Mouse (Mus musculus) heart, postnatal 10 days (tissue): ENCODE measurements around the gene Mesp2. TPM values are rescaled to one million over a fixed set of nuclear protein-coding genes. Genes with fewer than 3 reads are reported as not detected.
"Not testable (repeated sequence)": the region's sequence is repeated elsewhere in the genome, so short reads cannot be mapped to it uniquely, and the experiment has no call there.

ENCODE experiments used
- DNase-seq, 2 experiments: peaks; one replicate each; pipeline ENCODE4 v3.0.0; 2021
- intact Hi-C: fragments of 180-260 bp; cut with DNase I; formaldehyde crosslinking; loops from one replicate; pipeline ENCODE4 v1.15.1; 2025
- total RNA-seq, 2 experiments: library from RNA; stranded (reverse); gene quantifications; 2 replicates each; pipeline ENCODE4 v1.2.3; 2021

Mesp2 gene
- total RNA-seq, result under 1 TPM; 0.12 to 0.40 TPM

DNA sequence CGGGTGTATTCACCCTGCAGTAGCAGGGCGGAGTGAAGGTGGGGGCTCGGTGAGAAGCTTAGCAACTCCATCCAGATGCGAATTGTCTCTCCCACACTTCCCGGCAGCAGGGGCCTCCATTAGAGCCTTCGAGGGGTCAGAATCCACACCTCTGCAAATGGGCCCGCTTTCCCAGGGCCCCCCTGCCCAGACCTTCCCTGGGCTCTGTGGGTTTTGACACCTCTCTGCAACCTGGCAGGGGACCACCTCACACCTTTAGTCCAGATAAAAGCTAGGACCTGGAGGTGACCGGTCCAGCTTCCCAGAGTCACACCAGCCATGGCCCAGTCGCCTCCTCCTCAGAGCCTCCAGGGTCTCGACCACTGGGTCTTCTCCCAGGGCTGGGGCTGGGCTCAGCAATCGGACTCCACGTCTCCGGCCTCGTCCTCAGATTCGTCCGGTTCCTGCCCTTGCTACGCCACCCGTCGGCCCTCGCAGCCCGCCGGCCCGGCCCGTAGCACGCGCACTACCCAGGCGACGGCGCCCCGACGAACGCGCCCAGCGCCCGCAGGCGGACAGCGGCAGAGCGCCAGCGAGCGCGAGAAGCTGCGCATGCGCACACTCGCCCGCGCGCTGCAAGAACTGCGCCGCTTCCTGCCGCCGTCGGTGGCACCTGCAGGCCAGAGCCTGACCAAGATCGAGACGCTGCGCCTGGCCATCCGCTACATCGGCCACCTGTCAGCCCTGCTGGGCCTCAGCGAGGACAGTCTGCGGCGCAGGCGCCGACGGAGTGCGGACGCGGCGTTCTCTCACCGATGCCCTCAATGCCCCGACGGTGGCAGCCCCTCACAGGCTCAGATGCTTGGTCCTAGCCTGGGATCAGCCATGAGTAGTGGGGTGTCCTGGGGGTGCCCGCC is at the start of gene Mesp2:
Gene Mesp2, plus strand, starts transcription at position 117 of the 896 bp plus-strand sequence.
- intact Hi-C loops, result no loop called here
- peak; percentile 75 to 81 for DNase-seq

DNA sequence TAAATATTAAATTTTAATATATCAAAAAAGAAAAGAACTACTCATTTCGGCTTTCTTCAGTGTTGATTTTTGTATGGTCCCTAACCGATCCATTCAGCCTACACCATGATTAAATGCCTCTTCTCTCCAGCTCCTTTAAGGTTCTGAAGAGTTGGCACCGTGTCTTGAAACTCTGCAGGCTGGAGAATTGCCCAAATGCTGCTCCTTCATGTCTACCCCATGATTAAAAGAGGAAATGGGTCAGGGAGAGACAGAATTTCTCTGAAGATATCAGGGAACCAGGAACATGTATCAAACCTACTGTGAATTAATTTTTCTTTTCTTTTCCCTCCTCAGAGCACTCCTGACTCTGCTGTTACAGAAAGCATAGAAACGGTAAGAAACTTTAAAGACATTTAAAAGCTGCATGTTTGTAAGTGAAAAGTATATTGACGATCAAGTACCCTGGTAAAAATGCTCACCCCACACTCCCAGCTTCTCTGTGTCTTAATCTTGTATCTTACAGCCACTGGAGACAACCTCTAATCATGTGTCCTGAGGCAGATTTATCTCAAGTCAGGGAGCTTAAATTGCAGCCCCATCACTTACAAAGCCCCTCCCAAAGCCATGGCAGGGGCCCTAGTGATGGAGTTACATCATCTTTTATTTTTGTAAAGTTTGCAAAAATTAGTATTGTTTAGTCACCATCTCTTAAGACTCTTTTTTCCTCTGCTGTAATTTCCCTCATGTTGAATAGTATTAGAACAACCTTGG is 49.2 kb upstream of the Mesp2 start:
- intact Hi-C loops, result no loop called here

DNA sequence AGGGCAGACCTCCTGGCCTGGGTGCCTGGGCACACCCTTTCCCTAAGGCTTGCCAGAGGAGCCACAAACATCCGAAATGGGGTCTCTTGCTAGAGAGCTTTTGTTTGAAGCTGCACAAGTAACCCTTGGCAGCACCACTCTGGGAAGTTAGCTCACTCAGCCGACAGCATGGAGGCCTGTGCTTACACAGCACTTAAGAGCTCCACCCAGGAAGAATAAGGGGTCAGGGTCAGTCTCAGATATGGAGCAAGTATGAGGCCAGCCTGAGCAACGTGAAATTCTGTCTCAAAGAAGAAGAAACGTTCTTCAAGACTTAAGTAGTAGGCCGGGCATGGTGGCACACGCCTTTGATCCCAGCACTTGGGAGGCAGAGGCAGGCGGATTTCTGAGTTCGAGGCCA is 48.4 kb upstream of the Mesp2 start:
- DNase-seq, result no peak
- intact Hi-C loops, result no loop called here

More for the DNA sequence above, 49.2 kb upstream of the Mesp2 start:
- DNase-seq, result no peak

DNA sequence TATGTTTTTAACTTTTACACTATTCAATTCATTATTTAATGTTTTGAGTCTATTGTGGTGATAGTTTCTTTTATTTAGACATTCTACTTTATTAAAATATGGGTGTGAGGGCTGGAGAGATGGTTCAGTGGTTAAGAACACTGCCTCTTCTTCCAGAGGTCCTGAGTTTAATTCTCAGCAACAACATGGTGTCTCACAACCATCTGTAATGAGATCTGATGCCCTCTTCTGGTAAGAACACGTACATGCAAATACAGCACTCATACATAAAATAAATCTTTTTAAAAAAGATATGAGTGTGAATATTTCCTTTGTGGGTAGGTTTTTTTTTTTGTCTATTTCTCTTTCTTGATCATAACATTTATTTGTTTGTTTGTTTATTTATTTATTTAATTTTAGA is 44.5 kb upstream of the Mesp2 start:
- intact Hi-C loops, result no loop called here
- DNase-seq, result no peak

DNA sequence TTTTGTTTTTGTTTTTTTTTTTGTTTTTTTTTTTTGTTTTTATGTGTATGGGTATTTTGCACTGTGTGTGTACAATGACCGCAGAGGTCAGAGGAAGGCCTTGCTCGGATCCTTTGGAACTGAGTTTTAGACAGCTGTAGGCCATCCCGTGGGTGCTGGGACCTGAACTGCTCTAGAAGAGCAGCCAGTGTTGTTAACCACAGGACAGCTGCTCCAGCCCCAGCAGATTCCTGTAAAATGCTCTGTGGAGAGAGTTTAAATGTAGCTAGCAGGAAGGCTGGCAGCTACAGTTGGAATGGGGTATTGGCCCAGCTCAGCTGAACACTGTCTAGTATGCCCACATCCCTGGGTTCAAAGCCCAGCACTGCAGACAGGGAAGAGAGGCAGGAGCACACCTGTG is 40.9 kb upstream of the Mesp2 start:
- no peak for DNase-seq
- intact Hi-C loops, result no loop called here

DNA sequence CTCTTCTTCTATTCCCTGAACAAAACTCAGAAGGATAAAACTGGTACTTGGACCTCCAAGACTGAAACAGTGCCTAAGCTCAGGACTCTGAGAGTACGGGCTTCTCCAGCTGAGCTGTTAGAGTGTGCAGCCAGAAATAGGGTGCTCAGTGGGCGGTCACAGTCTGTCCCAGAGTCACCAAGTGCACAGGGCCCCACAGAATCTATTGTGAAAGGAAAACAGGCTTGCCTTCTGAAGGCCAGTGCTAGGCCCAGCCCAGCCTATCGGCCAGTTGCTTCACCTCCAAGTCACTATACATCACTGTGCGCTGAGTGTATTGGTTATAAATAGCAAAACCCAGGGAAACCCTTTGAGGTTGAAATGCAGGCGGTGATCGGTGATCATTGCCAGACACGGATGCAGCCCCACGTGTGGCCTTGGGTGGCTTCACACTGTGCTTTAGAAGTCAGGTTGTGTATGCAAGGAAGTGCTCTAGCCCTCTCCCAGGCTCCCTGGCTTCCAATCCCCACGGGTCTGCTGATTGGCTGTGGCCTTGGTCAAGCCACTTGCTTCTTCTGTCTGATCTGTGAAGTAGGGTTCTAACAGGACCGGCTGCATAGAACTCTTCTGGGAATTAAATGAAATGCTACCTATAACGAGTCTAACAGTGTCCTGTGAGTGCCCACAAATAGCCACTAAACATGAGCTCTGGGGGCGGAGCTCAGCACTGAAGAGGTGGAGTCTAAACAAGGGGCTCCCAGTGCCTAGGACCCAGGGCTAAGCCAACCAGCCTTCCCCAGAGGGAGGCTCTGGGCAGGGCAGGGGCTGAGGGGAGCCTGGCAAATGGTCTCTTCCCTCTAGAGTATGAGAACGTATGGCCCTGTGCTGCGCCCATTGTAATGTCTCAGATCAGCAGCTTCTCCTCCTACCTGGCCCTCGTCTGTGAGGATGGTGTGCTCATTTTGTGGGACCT is 38.7 kb upstream of the Mesp2 start:
- no peak for DNase-seq
- intact Hi-C loops, result no loop called here

DNA sequence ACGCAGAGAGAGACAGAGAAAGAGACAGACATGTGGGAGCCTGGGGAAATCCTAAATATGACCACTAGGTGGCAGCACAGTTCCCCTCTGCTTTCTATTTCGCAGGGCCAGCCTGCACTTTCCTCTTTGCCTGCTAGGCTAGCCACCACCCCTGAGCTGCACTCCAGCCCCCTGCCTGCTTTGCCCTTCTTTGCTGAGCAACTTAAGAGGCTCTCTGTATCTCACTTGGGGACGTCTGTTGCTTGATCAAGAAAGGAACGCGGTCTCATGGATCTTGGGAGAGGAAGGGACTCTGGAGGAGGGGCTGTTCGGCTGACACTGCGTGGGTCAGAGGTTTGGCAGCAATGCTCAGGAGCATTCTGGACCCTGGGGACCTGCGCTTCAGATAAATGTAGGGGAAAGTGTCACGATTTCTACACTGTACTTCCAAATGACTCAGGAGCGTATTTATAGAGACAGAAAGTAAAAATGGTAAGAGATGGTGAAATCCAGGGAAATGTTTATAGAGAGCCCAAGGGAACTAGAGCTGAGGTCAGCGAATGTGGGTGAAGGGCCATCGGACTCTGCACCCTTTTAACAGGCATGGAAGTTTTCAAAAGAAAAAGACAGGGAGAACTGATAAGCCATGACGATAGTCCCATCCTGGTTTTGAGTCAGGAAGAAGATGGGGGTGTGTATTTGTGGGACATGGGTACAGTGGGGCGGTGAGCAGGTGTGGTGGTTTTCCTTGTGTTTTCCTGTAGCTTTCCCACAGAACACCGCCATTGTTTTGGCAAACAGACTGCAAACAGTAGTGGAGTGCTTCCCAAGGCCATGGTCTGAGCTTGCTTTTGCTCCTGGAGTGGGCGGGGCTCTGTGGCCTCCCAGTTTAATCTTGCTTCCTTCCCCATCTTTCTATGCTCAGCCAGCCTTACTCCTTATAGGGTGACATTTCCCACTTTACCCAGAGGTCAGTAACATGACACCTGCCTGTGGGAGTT is 29.6 kb upstream of the Mesp2 start:
- intact Hi-C loops, result loop anchor here (5.0 kb wide), 1 partner anchor 169 kb away; no protein-coding TSS in a partner anchor

DNA sequence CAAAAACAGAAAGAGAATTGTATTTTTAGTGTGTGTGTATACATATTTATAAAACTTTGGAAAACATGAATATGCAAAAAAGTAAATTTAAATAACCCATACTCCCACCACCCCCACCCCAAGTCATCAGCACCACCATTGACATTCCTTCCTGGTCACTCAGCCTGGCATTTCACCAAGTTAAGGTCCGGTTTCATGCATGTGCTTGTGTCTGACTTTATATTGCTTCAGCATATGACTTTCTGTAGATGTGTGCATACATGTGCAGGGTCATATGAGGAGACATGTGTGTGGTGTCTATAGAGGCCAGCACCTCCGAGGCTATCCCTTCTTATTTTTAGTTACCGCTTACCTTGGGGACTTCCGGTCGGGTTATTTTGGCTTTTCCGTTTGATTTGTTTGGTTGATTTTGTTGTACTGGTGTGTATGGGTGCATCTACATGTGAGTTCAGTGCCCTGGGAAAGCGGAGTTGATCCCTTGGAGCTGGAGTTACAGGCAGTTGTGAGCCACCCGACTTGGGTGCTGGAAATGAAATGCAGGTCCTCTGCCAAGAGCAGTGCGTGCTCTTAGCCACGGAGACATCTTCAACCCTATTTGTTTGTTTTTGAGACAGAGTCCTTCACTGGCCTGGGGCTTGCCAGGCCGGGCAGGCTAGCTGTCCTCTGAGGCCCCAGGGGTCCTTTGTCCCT is 28.6 kb upstream of the Mesp2 start:
- intact Hi-C loops, result loop anchor here (5.0 kb wide), 1 partner anchor 170 kb away; no protein-coding TSS in a partner anchor
- DNase-seq, result no peak

More for the DNA sequence above, 29.6 kb upstream of the Mesp2 start:
- peak; percentile 86 to 88 for DNase-seq

DNA sequence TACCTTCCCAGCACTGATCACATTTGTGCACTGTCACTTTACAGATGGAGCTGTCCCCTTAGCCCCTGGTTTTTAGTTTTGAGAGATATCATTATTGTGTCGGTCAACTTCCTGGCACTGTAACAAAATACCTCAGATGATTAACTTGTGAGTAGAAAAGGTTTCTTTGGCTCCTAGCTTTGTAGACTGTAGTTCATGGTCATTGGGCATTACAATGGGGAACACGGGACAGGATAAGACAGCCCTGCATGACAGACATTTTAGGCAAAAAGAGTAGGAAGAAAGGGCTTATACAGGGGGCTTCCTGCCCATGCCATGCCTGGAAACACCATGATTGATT is 28.0 kb upstream of the Mesp2 start:
- no peak for DNase-seq
- intact Hi-C loops, result loop anchor here (5.0 kb wide), 1 partner anchor 170 kb away; no protein-coding TSS in a partner anchor

DNA sequence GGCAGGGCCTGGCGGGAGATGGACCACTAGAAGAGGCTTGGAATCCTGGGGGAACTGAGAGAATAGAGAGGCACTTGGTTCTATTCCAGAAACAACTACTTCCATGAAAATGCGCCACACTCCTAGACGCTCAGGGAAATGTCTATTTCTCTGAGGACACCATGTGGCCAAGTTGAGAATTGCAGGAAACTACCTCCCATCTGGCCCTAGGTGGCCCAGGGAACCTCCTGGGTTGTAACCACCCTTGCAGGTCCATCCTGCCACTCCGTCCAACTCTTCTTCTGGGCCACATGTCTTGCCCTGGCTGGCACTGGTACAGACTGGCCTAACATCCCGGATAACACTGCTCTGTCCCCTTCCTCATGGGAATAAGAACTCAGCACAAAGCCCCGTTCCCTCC is 24.2 kb upstream of the Mesp2 start:
- peak; percentile 78 to 88 for DNase-seq
- intact Hi-C loops, result no loop called here

DNA sequence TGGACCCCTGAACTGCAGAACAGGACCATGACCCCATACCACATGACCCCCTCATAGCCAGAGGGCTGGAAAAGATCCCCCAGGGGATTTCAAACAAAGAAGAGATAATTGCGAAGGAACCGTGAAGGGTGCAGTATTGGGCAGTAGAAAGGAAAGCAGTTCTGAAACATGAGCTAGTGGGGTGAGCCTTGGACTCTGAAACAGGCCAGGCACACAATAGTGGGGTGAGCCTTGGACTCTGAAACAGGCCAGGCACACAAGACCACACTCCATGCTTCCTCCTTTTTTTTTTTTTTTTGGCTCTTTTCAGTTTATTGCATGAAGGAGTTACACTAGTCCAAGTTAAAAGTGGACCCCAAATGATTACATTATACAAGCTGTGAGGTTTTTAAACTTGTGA is 20.7 kb upstream of the Mesp2 start:
- DNase-seq, intact Hi-C loops: not testable (repeated sequence)

DNA sequence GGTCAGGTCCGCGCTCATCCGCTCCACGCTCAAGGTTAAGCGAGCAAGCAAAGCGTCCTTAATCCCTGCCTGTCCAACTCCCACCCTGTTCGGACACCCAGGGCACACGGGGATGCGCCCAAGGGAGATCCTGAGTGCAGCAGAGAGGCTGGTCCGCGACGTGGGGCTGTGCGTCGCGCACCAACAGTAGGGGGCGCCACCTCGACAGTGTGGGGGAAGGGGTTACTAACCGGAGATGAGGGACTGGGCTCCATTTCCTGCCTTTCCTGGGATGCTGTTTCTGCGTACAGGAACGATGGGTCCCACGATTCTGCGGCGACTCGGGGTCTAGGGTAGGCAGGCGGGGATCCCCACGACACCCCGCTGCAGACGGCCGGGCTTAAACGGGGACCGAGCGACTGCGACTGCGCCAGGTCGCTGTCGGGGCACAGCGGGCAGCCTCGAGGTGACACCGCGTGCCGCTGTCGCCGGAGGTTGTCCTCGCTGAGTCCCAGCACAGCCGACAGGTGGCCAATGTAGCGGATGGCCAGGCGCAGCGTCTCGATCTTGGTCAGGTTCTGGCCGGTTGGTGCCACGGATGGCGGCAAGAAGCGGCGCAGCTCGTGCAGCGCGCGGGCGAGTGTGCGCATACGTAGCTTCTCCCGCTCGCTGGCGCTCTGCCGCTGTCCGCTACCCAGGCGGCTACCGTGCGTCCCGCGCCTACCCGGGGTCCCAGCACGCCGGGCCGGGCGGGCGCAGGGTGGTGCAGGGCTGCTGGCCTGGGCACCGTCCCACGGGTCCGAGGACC is 17.7 kb upstream of the Mesp2 start:
- peak; percentile 30 to 57 for DNase-seq
- intact Hi-C loops, result no loop called here

DNA sequence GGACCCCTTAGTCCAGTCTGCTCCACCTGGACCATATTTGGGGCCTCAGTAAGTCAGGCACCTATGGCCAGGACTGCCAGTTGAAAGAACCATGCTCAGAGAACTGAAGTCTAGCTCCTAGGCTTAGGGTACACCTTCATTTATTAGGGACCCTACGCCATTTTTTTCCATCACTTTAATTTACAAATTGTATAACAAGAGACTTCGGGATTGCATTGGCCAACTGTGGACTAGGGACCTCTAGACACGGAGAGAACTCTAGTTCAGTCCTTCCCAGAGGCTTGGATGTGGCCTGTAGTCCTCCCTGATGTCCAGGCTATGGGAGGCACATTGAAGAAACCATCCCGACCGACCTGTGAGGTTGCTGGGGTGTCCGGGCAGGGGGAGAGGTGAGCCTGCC is 16.8 kb upstream of the Mesp2 start, which contains the start of gene Mesp1:
Gene Mesp1, minus strand, starts transcription at position 101 of the 400 bp plus-strand sequence.
- intact Hi-C loops, result no loop called here
- no peak for DNase-seq

DNA sequence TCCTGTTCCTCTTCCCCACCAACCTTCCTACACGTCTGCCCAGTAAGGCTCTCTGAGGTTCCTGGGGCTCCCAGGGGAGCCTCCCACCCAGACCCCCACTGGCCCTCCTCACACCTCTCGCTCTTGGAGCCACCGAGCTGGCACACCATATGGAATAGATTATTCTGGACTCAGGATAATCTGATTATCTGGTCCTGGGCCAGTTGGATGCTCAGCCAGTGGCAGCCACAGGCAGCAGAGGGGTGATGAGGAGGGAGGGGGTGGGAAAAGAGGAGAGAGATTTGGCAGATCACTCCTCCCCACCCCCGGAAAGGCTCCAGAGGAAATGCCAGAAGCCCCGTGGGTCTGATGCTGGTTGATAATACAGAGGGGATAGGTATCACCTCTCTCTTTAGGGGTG is 11.9 kb upstream of the Mesp2 start:
- intact Hi-C loops, result loop anchor here (1.0 kb wide), 1 partner anchor 116 kb away; no protein-coding TSS in a partner anchor
- no peak for DNase-seq

DNA sequence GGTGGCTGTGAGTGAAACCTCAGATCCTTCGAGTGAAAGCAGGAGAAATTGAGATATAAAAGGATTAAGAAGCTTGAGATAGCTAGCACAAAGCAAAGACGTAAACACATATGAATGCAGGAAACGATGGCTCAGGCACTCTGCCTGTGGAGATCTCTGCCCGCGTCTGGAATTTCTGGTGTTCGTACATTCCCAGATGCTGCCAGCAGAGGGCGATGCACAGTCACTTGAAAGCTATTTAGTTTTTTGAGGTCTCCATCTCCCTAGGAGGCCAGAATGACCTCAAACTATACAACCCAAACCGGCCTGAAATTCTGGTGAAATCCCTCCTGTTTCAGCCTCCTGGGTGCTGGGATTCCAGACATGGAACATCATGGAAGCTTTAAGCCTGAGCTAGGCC is 11.5 kb upstream of the Mesp2 start:
- intact Hi-C loops, result loop anchor here (1.0 kb wide), 1 partner anchor 115 kb away; no protein-coding TSS in a partner anchor
- DNase-seq, result peak; percentile 85 to 90

DNA sequence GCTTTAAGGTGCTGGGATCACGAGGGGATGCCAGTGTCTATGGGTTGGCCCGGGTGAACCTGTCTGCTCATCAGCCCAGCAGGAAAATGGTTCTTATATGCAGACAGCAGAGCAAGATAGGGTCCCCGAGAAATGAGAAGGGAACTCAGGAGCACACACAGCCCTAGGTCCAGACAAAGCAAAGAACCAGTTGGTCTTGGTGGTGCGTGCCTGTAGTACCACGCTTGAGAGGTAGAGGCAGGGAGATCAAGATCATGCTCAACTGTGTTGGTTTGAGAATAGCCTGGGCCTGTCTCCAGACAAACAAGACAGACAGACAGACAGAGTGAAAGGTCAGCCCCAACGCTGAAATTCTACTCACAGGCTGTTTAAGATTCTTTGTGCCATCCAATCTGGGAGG is 11.0 kb upstream of the Mesp2 start:
- no peak for DNase-seq
- intact Hi-C loops, result loop anchor here (1.0 kb wide), 1 partner anchor 115 kb away; no protein-coding TSS in a partner anchor

DNA sequence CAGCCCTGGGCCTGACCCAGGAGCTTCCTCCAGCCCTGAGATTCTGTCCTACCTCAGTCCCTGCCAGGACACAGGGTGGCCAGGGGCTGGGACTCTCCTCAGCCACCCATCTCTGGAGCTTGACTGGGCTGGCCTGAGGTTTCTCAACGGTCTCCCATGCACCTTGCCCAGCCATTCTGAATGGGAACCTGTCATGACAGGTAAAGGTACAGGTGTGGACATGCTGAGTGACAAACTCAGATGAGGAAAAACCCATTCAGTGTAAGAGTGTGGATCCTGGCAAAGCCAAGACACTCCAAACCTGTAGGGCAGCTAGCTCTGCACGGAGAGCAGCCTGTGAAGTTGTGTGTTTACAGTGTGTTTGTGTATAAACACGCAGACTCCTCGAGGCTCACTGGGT is 10.2 kb upstream of the Mesp2 start:
- intact Hi-C loops, result loop anchor here (10.0 kb wide), 2 partner anchors 194 to 284 kb away; no protein-coding TSS in a partner anchor
- no peak for DNase-seq

DNA sequence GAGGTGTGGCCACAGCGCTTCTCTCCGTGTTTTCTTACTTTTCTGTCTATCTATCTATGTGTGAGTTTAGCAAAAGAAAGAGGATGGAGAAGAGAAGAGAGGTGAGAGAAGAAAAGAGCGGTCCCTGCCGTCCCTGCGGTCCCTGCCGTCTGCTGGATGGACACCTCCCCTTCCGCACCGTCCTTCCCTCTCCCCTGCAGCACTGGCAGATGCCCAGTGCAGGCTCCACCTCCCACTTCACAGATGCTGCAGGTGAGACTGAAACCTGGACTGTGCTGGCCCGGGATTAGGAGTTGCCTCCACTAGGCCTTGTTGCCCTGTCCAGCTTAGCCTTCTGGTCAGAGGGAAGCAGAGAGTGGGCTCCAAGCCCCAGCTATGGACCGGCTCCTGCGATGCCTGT is 9.1 kb upstream of the Mesp2 start:
- intact Hi-C loops, result loop anchor here (10.0 kb wide), 2 partner anchors 193 to 283 kb away; no protein-coding TSS in a partner anchor
- no peak for DNase-seq
